ENCODE assay signal across 9 mouse cellular contexts in genomic region chr16:18047660-18048059, GRCm38 (mm10). TPM values are rescaled to one million over a fixed set of nuclear protein-coding genes. Genes with fewer than 3 reads are reported as not detected.
DNase-seq lines count a peak whose midpoint lies in the region; ATAC-seq and TF ChIP-seq lines count a peak whose summit lies in the region.
"Had no signal": no experiment of that assay in that cellular context is flagged by ENCODE, and none has a peak within 500 bp of the region (broad histone marks: within the 10 kb centered on the region; RNA-seq: fewer than 3 reads in every experiment).

No protein-coding gene starts in this region.

- WGBS in heart, postnatal 0 days, result 2% methylated on average over 3 of the region's 3 CpGs
- WGBS in forebrain, postnatal 0 days, result 0% methylated on average over 3 of the region's 3 CpGs
- 2% methylated on average over 3 of the region's 3 CpGs for WGBS in midbrain, embryonic 14.5 days

- intact Hi-C loops in heart, postnatal 25 days (cut with DNase I), result loop anchor here (5.0 kb wide), 1 partner anchor 135 kb away; the partner anchor contains the start of gene Ess2

- no peaks in the 10 kb centered on the region for H3K4me1 ChIP-seq in heart, postnatal 0 days (ENCODE audit: control insufficient read depth, insufficient read depth)
- no peaks in the 10 kb centered on the region for H3K4me1 ChIP-seq in bone marrow macrophage, adult 2 months (ENCODE audit: control insufficient read depth, insufficient read depth, low read length)
- no peaks in the 10 kb centered on the region for H3K4me1 ChIP-seq in forebrain, postnatal 0 days (ENCODE audit: insufficient read depth)
- no peaks in the 10 kb centered on the region for H3K4me1 ChIP-seq in midbrain, embryonic 14.5 days (ENCODE audit: control insufficient read depth, insufficient read depth, low read length)
- H3K4me1 ChIP-seq: liver, embryonic 15.5 days had no signal

- no peaks in the 10 kb centered on the region for H3K27me3 ChIP-seq in heart, postnatal 0 days (ENCODE audit: control insufficient read depth, insufficient read depth, low read length)
- H3K27me3 ChIP-seq in forebrain, postnatal 0 days (ENCODE audit: insufficient read depth, low read length), result no peaks in the 10 kb centered on the region
- no peaks in the 10 kb centered on the region for H3K27me3 ChIP-seq in midbrain, embryonic 14.5 days (ENCODE audit: control insufficient read depth, insufficient read depth, low read length)

- H3K4me3 ChIP-seq in heart, postnatal 0 days (ENCODE audit: low read depth, low read length), result no peak overlapping the region
- H3K4me3 ChIP-seq in bone marrow macrophage, adult 2 months (ENCODE audit: insufficient read depth, low read length), result no peak overlapping the region
- H3K4me3 ChIP-seq in forebrain, postnatal 0 days (ENCODE audit: low read depth, low read length), result no peak overlapping the region
- no peak overlapping the region for H3K4me3 ChIP-seq in midbrain, embryonic 14.5 days (replicated peaks; ENCODE audit: low read depth, low read length)
- H3K4me3 ChIP-seq: liver, embryonic 15.5 days had no signal

- no peaks in the 10 kb centered on the region for H3K9me3 ChIP-seq in heart, postnatal 0 days (replicated peaks; ENCODE audit: control insufficient read depth, low read length)
- no peaks in the 10 kb centered on the region for H3K9me3 ChIP-seq in forebrain, postnatal 0 days (ENCODE audit: low read length)
- H3K9me3 ChIP-seq in midbrain, embryonic 14.5 days (ENCODE audit: control insufficient read depth, low read length), result no peaks in the 10 kb centered on the region
- H3K9me3 ChIP-seq: liver, embryonic 15.5 days had no signal

- no peak for TF ChIP-seq EP300 in heart, postnatal 0 days (IDR thresholded peaks at IDR 0.05; ENCODE audit: low read depth)

- no peak; the same call in 1 of the 2 replicates for ATAC-seq in heart, postnatal 0 days (ENCODE audit: insufficient read depth, low read depth)
- peak; percentile 75 for ATAC-seq in forebrain, postnatal 0 days
- ATAC-seq in midbrain, embryonic 14.5 days (ENCODE audit: low FRiP score, low TSS enrichment), result peak; percentile 50

- no peak for TF ChIP-seq POLR2A in bone marrow macrophage, adult 2 months (IDR thresholded peaks at IDR 0.05; ENCODE audit: borderline replicate concordance, low read depth, low read length)

- no peaks in the 10 kb centered on the region for H3K36me3 ChIP-seq in heart, postnatal 0 days (replicated peaks; ENCODE audit: control insufficient read depth, insufficient read depth, low read length)
- H3K36me3 ChIP-seq in forebrain, postnatal 0 days (ENCODE audit: insufficient read depth), result no peaks in the 10 kb centered on the region
- H3K36me3 ChIP-seq in midbrain, embryonic 14.5 days (ENCODE audit: control insufficient read depth, insufficient read depth, low read length), result no peaks in the 10 kb centered on the region
- H3K36me3 ChIP-seq: liver, embryonic 15.5 days had no signal

- peak; percentile 39 for DNase-seq in heart, postnatal 0 days (ENCODE audit: low spot score)
- no peak for DNase-seq in heart, postnatal 25 days (ENCODE audit: low spot score)
- peak; percentile 52 for DNase-seq in CD4-positive helper T cell, adult 2 months (ENCODE audit: low read depth, low spot score)
- peak; percentile 85 for DNase-seq in forebrain, postnatal 0 days
- DNase-seq in kidney, postnatal 14 days, result peak; percentile 60
- DNase-seq in midbrain, embryonic 14.5 days, result peak; percentile 88
- no peak for DNase-seq in urinary bladder, postnatal 14 days (ENCODE audit: low spot score)

- no peak overlapping the region for H3K9ac ChIP-seq in heart, postnatal 0 days (replicated peaks; ENCODE audit: low read depth, low read length)
- H3K9ac ChIP-seq in forebrain, postnatal 0 days, result no peak overlapping the region
- no peak overlapping the region for H3K9ac ChIP-seq in midbrain, embryonic 14.5 days (replicated peaks; ENCODE audit: low read length)
- H3K9ac ChIP-seq: liver, embryonic 15.5 days had no signal

- H3K27ac ChIP-seq in heart, postnatal 0 days (ENCODE audit: low read depth), result no peak overlapping the region
- no peak overlapping the region for H3K27ac ChIP-seq in bone marrow macrophage, adult 2 months (ENCODE audit: insufficient read depth, low read depth, low read length)
- H3K27ac ChIP-seq in forebrain, postnatal 0 days (ENCODE audit: low read depth, low read length), result no peak overlapping the region
- no peak overlapping the region for H3K27ac ChIP-seq in midbrain, embryonic 14.5 days (replicated peaks; ENCODE audit: low read depth, low read length)
- H3K27ac ChIP-seq: liver, embryonic 15.5 days had no signal

- peak; percentile 63 for TF ChIP-seq CTCF in heart, postnatal 0 days (IDR thresholded peaks at IDR 0.05; ENCODE audit: low read depth)
- TF ChIP-seq CTCF in bone marrow macrophage, adult 2 months (IDR thresholded peaks at IDR 0.05; ENCODE audit: low read depth, low read length), result peak; percentile 46
- peak; percentile 68 for TF ChIP-seq CTCF in forebrain, postnatal 0 days (IDR thresholded peaks at IDR 0.05; ENCODE audit: low read depth)

- H3K4me2 ChIP-seq in heart, postnatal 0 days (ENCODE audit: low read depth, low read length), result no peak overlapping the region
- H3K4me2 ChIP-seq in forebrain, postnatal 0 days (ENCODE audit: low read depth), result no peak overlapping the region
- no peak overlapping the region for H3K4me2 ChIP-seq in midbrain, embryonic 14.5 days (ENCODE audit: low read length)
- H3K4me2 ChIP-seq: liver, embryonic 15.5 days had no signal

RNA-seq across cellular contexts. Expression of gene Dgcr6, which starts 5.0 kb away (rescaled TPM):
- 23.0 and 36.6 TPM in 2 replicates for total RNA-seq in heart, postnatal 0 days (2014; rRNA removed; ENCODE audit: low replicate concordance)
- 83.5 and 94.3 TPM in 2 replicates for polyA plus RNA-seq in heart, postnatal 0 days (2015; fragmentation: Nextera tagmentation; extraction: Ambion mirVana)
- 10 to 100 TPM; 39.6 to 44.8 TPM for total RNA-seq in heart, postnatal 25 days (2021)
- 23.0 and 26.4 TPM in 2 replicates for polyA plus RNA-seq in bone marrow macrophage, adult 2 months (2012; ENCODE audit: insufficient read depth, insufficient read length, missing spikeins)
- 64.2 and 66.9 TPM in 2 replicates for total RNA-seq in forebrain, postnatal 0 days (2014; rRNA removed)
- polyA plus RNA-seq in forebrain, postnatal 0 days (2015; fragmentation: Nextera tagmentation; extraction: Ambion mirVana), result 171 and 177 TPM in 2 replicates
- 157 and 187 TPM in 2 replicates for polyA plus RNA-seq in midbrain, embryonic 14.5 days (2014; fragmentation: Nextera tagmentation; extraction: Ambion mirVana)

RNA-seq across cellular contexts. Expression of gene Prodh, which starts 42.3 kb away (rescaled TPM):
- 9.5 and 24.4 TPM in 2 replicates for total RNA-seq in heart, postnatal 0 days (2014; rRNA removed; ENCODE audit: low replicate concordance)
- 4.2 and 5.5 TPM in 2 replicates for polyA plus RNA-seq in heart, postnatal 0 days (2015; fragmentation: Nextera tagmentation; extraction: Ambion mirVana)
- 10 to 100 TPM; 21.9 to 25.9 TPM for total RNA-seq in heart, postnatal 25 days (2021)
- 4.5 and 4.8 TPM in 2 replicates for polyA plus RNA-seq in bone marrow macrophage, adult 2 months (2012; ENCODE audit: insufficient read depth, insufficient read length, missing spikeins)
- 4.4 and 8.4 TPM in 2 replicates for total RNA-seq in forebrain, postnatal 0 days (2014; rRNA removed)
- polyA plus RNA-seq in forebrain, postnatal 0 days (2015; fragmentation: Nextera tagmentation; extraction: Ambion mirVana), result 4.0 and 4.9 TPM in 2 replicates
- polyA plus RNA-seq in midbrain, embryonic 14.5 days (2014; fragmentation: Nextera tagmentation; extraction: Ambion mirVana), result 3.3 and 4.0 TPM in 2 replicates

Comparison
In these comparisons a context has a peak if more than half of its experiments do, and no peak if none do; other contexts are left out.
1. DNase-seq: peak in heart, postnatal 0 days (single experiment), CD4-positive helper T cell, adult 2 months (single experiment), forebrain, postnatal 0 days (single experiment), kidney, postnatal 14 days (single experiment) and midbrain, embryonic 14.5 days (single experiment); none in heart, postnatal 25 days (single experiment) and urinary bladder, postnatal 14 days (single experiment).
2. Peak in every context shown above with its lines, with median percentiles within 50 percentile points of each other: CTCF ChIP-seq.